Mouse (Mus musculus) left cerebral cortex, postnatal 10 days (tissue): ENCODE measurements around the gene Dexi. TPM values are rescaled to one million over a fixed set of nuclear protein-coding genes. Genes with fewer than 3 reads are reported as not detected.

ENCODE experiments used
- DNase-seq, 2 experiments: peaks; one replicate each; pipeline ENCODE4 v3.0.0; 2021 to 2022; ENCODE audit warnings: low spot score in 2 of 2, mixed read lengths in 1 of 2; ENCODE audit errors: extremely low spot score in 1 of 2
- intact Hi-C: fragments of 180-260 bp; cut with DNase I; formaldehyde crosslinking; loops from one replicate; pipeline ENCODE4 v1.15.1; 2025
- total RNA-seq, 2 experiments: library from RNA; stranded (reverse); gene quantifications; 2 replicates each; pipeline ENCODE4 v1.2.3; 2021

Gene Dexi
- total RNA-seq, 2 experiments from 2014 or later: 27.5 to 30.2 TPM

DNA sequence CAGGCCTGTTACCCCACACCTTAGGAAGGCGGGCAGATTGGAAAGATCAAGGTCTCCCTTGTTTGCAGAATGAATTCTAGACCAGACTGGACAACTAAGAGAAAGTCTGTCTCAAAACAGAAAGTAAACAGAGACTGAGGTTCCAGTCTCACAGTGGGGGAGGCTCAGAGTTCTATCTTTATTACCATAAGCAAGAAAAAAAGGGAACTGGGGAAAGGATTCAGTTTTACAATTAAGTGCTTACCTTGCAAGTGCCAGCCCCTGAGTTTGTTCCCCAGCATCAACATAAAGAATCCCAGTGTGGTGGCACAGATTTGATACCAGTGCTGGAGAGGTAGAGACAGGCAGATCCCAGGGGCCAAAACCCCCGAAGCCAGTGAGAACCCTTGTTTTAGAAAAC is 66.9 kb downstream of the Dexi start:
- DNase-seq: no peak
- intact Hi-C loops: no loop called here

DNA sequence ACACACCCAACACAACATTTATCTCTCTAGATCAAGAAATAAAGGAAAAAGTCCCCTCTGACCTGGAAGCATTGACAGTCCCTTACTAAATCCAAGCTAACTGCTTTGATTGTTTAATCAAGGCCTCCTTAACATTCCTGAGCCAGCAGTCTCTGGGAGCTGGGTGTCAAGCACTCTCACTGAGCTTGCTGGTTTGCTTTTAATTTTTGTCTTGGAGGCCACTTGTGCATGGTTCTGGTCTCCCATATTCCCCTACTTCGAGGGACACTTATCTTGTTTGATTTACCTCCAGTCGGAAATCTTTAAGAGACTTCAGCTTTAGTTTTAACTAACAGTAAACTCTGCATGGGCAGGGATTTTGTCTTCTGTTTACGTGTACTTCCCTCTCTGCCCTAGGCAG is 67.9 kb downstream of the Dexi start:
- no peak for DNase-seq
- intact Hi-C loops: no loop called here

DNA sequence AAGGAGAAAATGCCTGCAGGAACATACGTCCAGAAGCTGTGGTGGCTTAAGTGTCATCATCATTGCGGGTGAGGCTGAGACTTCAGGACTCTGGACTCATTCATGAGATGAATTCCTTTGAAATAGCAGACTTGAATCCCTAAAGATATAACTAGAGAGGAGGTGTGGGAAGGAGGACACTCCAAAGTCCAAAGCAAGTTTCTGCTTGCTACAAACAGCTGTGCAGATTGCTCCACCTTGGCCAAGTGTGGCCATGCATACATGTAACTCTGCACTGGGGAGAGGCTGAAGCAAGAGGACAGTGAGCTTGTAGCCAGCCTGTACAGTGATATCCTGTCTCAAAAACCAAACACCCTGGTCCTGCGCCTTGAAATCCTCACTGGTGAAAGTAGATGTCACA is 70.9 kb downstream of the Dexi start:
- no peak for DNase-seq
- intact Hi-C loops: no loop called here

DNA sequence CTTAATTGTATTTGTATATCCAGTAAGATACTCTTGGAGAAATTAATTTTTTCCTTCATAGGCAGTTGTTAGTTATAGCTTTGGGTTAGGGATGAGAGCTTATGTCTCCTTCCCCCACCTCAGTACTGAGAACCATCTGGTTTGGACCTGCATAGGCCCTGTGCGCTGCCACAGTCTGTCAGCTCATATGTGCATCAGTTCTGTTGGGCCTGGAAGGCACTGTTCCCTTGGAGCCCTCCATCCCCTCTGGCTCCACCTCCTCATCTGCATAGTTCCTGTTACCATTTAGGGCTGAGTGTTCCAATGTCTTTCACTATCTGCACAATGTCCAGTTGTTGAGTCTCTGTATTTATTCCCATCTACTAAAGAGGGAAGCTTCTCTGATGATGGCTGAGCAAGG is 74.7 kb downstream of the Dexi start:
- intact Hi-C loops: no loop called here
- no peak for DNase-seq

DNA sequence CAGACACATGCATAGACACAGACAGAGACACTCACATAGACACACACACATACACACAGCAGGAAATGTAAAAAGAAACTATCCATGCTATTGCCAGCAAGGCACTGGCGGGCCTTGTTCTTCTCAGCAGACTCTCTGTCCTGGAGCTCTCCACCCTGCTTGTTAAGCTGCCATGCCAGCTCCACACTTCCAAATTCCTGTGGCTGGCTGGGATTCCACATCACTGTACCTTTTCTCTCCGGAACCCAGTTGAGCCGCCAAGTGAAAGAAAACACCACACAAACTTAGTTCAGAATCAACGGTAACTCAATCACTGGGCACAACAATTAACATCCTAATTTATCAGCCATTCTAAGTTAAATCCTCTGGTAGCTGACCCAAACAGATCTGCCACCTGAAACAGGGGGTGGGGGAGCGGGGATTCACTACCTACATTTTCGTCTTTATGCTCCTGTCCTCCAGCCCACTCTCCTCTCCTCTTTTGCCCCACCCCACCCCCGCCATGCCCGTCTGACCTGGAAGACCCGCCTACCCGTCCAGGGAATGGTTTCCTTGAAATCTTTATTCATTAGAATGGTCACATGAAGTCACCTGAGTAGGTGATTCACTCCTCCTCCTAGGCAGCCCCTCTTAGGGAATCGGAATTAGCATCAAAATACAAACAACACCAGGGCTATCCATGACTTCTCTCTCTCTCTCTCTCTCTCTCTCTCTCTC is 75.3 kb downstream of the Dexi start:
- no peak for DNase-seq
- intact Hi-C loops: no loop called here

DNA sequence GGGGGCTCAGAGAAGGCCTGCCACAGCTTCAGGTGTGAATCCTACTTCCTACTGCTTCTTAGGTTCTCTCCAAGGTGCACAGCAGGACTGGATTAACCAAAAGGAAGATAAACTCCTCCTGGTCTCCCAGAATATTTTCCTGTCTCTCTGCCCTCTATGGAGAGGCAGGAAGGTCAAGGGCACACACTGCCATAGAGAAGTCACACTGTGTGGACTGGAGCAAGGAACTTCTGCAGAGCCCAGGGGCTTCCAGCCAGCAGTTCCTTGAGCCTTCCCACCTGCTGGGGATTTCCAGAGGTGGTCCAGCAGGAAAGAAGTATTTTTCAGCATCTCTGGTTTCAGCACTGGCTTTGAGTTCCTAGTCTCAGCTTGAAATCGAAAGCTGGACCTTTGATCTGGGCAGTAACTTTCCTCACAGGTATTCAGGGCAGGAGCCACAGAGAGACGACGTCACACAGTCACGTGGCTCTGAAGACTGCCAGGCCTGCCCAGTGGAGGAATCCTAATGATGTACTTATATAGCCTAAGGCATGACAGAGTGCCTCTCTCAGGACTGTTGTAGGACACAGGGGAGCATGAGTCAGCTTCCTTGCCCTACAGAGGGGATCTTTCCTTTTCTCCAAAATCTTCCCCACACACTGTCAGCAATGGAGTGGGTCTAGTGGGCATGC is 77.7 kb downstream of the Dexi start:
- intact Hi-C loops: no loop called here
- no peak for DNase-seq

DNA sequence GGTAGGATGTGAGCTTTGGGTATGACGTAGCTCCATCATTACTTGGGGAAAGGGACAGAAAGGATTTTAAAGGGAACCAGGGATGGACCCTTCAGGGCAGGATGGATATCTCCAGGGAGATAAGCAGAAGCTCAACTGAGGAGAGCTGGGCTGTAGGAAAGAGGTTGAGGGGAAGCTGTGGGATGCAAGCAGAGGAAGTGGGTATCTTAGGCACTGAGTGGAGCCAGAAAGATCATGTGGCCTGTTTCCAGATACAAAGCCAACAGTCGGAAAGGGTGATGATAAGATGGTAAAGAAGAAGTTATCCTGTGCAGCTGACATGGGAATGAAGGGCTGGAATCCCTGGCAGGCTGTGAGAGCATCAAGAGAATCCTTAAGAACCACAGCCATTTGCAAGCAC is 81.7 kb downstream of the Dexi start:
- DNase-seq: no peak
- intact Hi-C loops: no loop called here

DNA sequence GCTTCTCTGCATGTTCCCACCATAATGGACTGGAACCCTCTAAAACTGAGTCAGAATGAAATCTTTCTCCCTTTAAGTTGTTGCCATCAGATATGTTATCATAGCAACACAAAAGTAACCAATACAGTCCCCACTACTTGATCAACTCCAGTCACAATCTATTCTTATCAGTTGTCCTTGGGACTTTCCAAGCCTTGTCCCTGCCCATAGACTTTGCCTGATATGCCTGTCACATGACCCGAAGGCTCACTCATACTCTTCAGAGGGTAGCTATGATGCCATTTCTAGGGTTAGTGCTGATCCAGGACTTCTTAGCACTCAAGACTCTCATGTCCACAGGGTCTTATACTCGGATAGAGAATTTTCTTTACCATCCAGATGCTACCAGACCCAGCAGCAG is 82.7 kb downstream of the Dexi start:
- no peak for DNase-seq
- intact Hi-C loops: no loop called here

DNA sequence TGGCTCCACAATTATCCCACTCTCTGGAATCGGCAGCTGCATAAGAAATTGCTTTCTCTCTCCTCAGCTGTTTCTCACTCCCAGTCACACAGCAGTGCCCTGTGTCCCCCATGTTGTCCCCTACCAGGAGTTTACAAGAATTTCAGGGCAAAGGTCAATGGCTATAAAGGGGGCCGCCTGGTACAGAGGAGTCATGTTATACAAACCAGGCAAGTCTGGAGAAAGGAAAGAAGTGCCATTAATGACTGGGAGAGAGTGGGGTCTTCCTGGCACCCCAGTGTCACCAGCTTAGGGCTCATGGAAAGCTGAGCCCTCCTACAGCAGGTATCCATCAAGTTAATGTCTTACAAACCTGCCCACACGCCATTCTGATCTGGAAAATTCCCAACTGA is 88.3 kb downstream of the Dexi start:
- intact Hi-C loops: no loop called here
- DNase-seq: no peak

DNA sequence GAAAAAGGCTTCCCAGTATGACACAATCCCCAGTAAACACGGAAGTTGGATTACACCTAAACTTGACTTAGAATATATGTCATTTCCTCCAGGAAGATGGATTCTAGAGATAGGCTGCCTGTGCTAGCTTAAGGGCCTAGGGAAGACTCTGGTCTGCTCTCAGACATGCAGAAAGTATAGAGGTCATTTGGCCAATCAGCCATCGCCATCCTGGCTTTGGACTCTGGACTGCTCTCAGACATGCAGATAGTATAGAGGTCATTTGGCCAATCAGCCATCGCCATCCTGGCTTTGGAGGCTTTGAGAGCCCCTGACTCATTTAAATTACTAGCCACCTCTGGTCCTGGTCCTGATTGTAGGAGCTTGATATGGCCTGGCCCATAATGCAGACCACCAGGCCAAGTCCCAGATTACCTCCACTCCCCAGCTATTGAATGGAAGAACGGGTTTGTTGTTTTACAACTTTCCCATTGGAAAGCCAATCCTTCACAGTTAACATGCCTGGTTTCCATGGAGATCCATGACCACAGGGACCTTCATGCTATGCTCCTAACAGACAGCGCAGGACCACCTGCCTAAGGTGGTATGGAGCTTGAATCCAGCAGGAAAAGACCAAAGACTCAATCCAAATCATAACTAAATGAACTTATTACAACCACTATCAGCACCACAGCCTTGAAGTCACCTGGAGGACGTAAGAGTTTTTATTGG is 88.8 kb downstream of the Dexi start:
- intact Hi-C loops: no loop called here
- no peak for DNase-seq

Other genes starting within 250 kb of the Dexi start
- gene Emp2, start 229.1 kb downstream of the Dexi start, total RNA-seq: 10 to 100 TPM; 28.9 to 30.2 TPM
- gene Tekt5, start 147.6 kb downstream of the Dexi start, total RNA-seq: 1 to 10 TPM; 7.3 to 7.7 TPM
- gene Nubp1, start 131.1 kb downstream of the Dexi start, total RNA-seq: 10 to 100 TPM; 14.0 to 16.8 TPM
- gene Tvp23a, start 95.7 kb downstream of the Dexi start, total RNA-seq: 10 to 100 TPM; 38.5 to 39.7 TPM
- gene Ciita, start 63.0 kb downstream of the Dexi start, total RNA-seq: not detected
- gene Clec16a, start 2.3 kb upstream of the Dexi start, total RNA-seq: 10 to 100 TPM; 69.3 to 71.5 TPM
- 1 to 10 TPM; 1.3 to 1.5 TPM for gene Socs1, start 242.5 kb upstream of the Dexi start, total RNA-seq
- gene Tnp2, start 245.6 kb upstream of the Dexi start, total RNA-seq: not detected
- gene Prm3, start 247.9 kb upstream of the Dexi start, total RNA-seq: not detected